Mouse (Mus musculus): ENCODE measurements around the gene Zbtb20. TPM values are rescaled to one million over a fixed set of nuclear protein-coding genes. Genes with fewer than 3 reads are reported as not detected.

The Zbtb20 gene
- polyA plus RNA-seq, 1 experiment, result 72.7 TPM

GRCm38 (mm10) chr16:43592062-43592461 is 716.4 kb downstream of the Zbtb20 start:
- 70% methylated on average over 5 of the region's 5 CpGs for WGBS
- no peak overlapping the region for H3K27ac ChIP-seq (ENCODE audit: insufficient read depth, low read depth, low read length)
- no peak for TF ChIP-seq CTCF (IDR thresholded peaks at IDR 0.05; ENCODE audit: insufficient read depth, low read depth, low read length)
- TF ChIP-seq POLR2A (IDR thresholded peaks at IDR 0.05; ENCODE audit: insufficient read depth, low read depth, low read length), result no peak
- no peak overlapping the region for H3K4me3 ChIP-seq (ENCODE audit: insufficient read depth, low read depth, low read length)
- peaks cover 3% of the 10 kb centered on the region for H3K4me1 ChIP-seq (ENCODE audit: control insufficient read depth, insufficient read depth, low read length)

GRCm38 (mm10) chr16:43592801-43593200 is 717.1 kb downstream of the Zbtb20 start:
- 11% methylated on average over 1 of the region's 1 CpGs for WGBS
- H3K27ac ChIP-seq (ENCODE audit: insufficient read depth, low read depth, low read length), result no peak overlapping the region
- H3K4me1 ChIP-seq (ENCODE audit: control insufficient read depth, insufficient read depth, low read length), result peaks cover 6% of the 10 kb centered on the region
- TF ChIP-seq CTCF (IDR thresholded peaks at IDR 0.05; ENCODE audit: insufficient read depth, low read depth, low read length), result no peak
- no peak for TF ChIP-seq POLR2A (IDR thresholded peaks at IDR 0.05; ENCODE audit: insufficient read depth, low read depth, low read length)
- H3K4me3 ChIP-seq (ENCODE audit: insufficient read depth, low read depth, low read length), result no peak overlapping the region

- H3K27ac ChIP-seq (ENCODE audit: insufficient read depth, low read depth, low read length), result no peak overlapping the region
- H3K4me1 ChIP-seq (ENCODE audit: control insufficient read depth, insufficient read depth, low read length), result peaks cover 3% of the 10 kb centered on the region; the same call in 1 of the 2 replicates
- WGBS, result 80% methylated on average over 7 of the region's 7 CpGs
Measured at GRCm38 (mm10) chr16:43597375-43598060, 721.8 kb downstream of the Zbtb20 start.

GRCm38 (mm10) chr16:43599707-43600106 is 724.0 kb downstream of the Zbtb20 start:
- H3K4me3 ChIP-seq (ENCODE audit: insufficient read depth, low read depth, low read length), result no peak overlapping the region
- TF ChIP-seq CTCF (IDR thresholded peaks at IDR 0.05; ENCODE audit: insufficient read depth, low read depth, low read length) (no peak), POLR2A (IDR thresholded peaks at IDR 0.05; ENCODE audit: insufficient read depth, low read depth, low read length) (no peak)
- WGBS, result 34% methylated on average over 2 of the region's 2 CpGs
- no peak overlapping the region for H3K27ac ChIP-seq (ENCODE audit: insufficient read depth, low read depth, low read length)
- H3K4me1 ChIP-seq (ENCODE audit: control insufficient read depth, insufficient read depth, low read length), result peaks cover 10% of the 10 kb centered on the region; the same call in 1 of the 2 replicates

More at GRCm38 (mm10) chr16:43597375-43598060, 721.8 kb downstream of the Zbtb20 start:
- H3K4me3 ChIP-seq (ENCODE audit: insufficient read depth, low read depth, low read length), result no peak overlapping the region
- TF ChIP-seq POLR2A (IDR thresholded peaks at IDR 0.05; ENCODE audit: insufficient read depth, low read depth, low read length), result no peak
- TF ChIP-seq CTCF (IDR thresholded peaks at IDR 0.05; ENCODE audit: insufficient read depth, low read depth, low read length), result no peak

GRCm38 (mm10) chr16:43602573-43602972 is 726.9 kb downstream of the Zbtb20 start:
- TF ChIP-seq POLR2A (IDR thresholded peaks at IDR 0.05; ENCODE audit: insufficient read depth, low read depth, low read length) (no peak), CTCF (IDR thresholded peaks at IDR 0.05; ENCODE audit: insufficient read depth, low read depth, low read length) (no peak)
- H3K4me1 ChIP-seq (ENCODE audit: control insufficient read depth, insufficient read depth, low read length), result peaks cover 9% of the 10 kb centered on the region; the same call in 1 of the 2 replicates
- no peak overlapping the region for H3K4me3 ChIP-seq (ENCODE audit: insufficient read depth, low read depth, low read length)
- WGBS, result 76% methylated on average over 4 of the region's 4 CpGs
- H3K27ac ChIP-seq (ENCODE audit: insufficient read depth, low read depth, low read length), result no peak overlapping the region

GRCm38 (mm10) chr16:43603591-43604141 is 728.0 kb downstream of the Zbtb20 start:
- TF ChIP-seq POLR2A (IDR thresholded peaks at IDR 0.05; ENCODE audit: insufficient read depth, low read depth, low read length), result no peak
- TF ChIP-seq CTCF (IDR thresholded peaks at IDR 0.05; ENCODE audit: insufficient read depth, low read depth, low read length), result no peak

GRCm38 (mm10) chr16:43604399-43605013 is 728.8 kb downstream of the Zbtb20 start:
- Histone ChIP-seq H3K4me1 (ENCODE audit: control insufficient read depth, insufficient read depth, low read length) (peaks cover 7% of the 10 kb centered on the region; the same call in 1 of the 2 replicates), H3K4me3 (ENCODE audit: insufficient read depth, low read depth, low read length) (no peak overlapping the region), H3K27ac (ENCODE audit: insufficient read depth, low read depth, low read length) (no peak overlapping the region)
- 39% methylated on average over 4 of the region's 4 CpGs for WGBS
- TF ChIP-seq POLR2A (IDR thresholded peaks at IDR 0.05; ENCODE audit: insufficient read depth, low read depth, low read length) (no peak), CTCF (IDR thresholded peaks at IDR 0.05; ENCODE audit: insufficient read depth, low read depth, low read length) (no peak)

More at GRCm38 (mm10) chr16:43603591-43604141, 728.0 kb downstream of the Zbtb20 start:
- 32% methylated on average over 9 of the region's 9 CpGs for WGBS
- no peak overlapping the region for H3K27ac ChIP-seq (ENCODE audit: insufficient read depth, low read depth, low read length)
- no peak overlapping the region for H3K4me3 ChIP-seq (ENCODE audit: insufficient read depth, low read depth, low read length)
- H3K4me1 ChIP-seq (ENCODE audit: control insufficient read depth, insufficient read depth, low read length), result peaks cover 7% of the 10 kb centered on the region; the same call in 1 of the 2 replicates

GRCm38 (mm10) chr16:43607086-43607485 is 731.4 kb downstream of the Zbtb20 start:
- TF ChIP-seq POLR2A (IDR thresholded peaks at IDR 0.05; ENCODE audit: insufficient read depth, low read depth, low read length), result no peak
- no peak overlapping the region for H3K27ac ChIP-seq (ENCODE audit: insufficient read depth, low read depth, low read length)
- peaks cover 7% of the 10 kb centered on the region; the same call in 1 of the 2 replicates for H3K4me1 ChIP-seq (ENCODE audit: control insufficient read depth, insufficient read depth, low read length)
- H3K4me3 ChIP-seq (ENCODE audit: insufficient read depth, low read depth, low read length), result no peak overlapping the region

GRCm38 (mm10) chr16:43608066-43608465 is 732.4 kb downstream of the Zbtb20 start:
- TF ChIP-seq POLR2A (IDR thresholded peaks at IDR 0.05; ENCODE audit: insufficient read depth, low read depth, low read length) (no peak), CTCF (IDR thresholded peaks at IDR 0.05; ENCODE audit: insufficient read depth, low read depth, low read length) (no peak)

More at GRCm38 (mm10) chr16:43608066-43608465, 732.4 kb downstream of the Zbtb20 start:
- Histone ChIP-seq H3K4me1 (ENCODE audit: control insufficient read depth, insufficient read depth, low read length) (peaks cover 7% of the 10 kb centered on the region; the same call in 1 of the 2 replicates), H3K27ac (ENCODE audit: insufficient read depth, low read depth, low read length) (no peak overlapping the region), H3K4me3 (ENCODE audit: insufficient read depth, low read depth, low read length) (no peak overlapping the region)

All from olfactory bulb, adult 2 months (tissue).